Mouse (Mus musculus): ENCODE measurements around the gene Cemip.

- no peak for TF ChIP-seq POLR2A (IDR thresholded peaks at IDR 0.05; ENCODE audit: insufficient read length, low read depth)
- no peak for TF ChIP-seq TCF12 (IDR thresholded peaks at IDR 0.05; ENCODE audit: insufficient read depth, poor library complexity, severe bottlenecking)
- TF ChIP-seq REST (IDR thresholded peaks at IDR 0.05; ENCODE audit: insufficient read depth, insufficient read length), result no peak
- no peak for TF ChIP-seq USF1 (IDR thresholded peaks at IDR 0.05; ENCODE audit: low read depth)
- no peak for TF ChIP-seq E2F4 (IDR thresholded peaks at IDR 0.05; ENCODE audit: insufficient read depth)
- TF ChIP-seq MYOG (IDR thresholded peaks at IDR 0.05; ENCODE audit: control insufficient read depth in 1 of 3, insufficient read depth in 1 of 3, insufficient read length in 2 of 3, low read depth in 2 of 3), result no peak
Observed at GRCm38 (mm10) chr7:83920241-83920640, 166.1 kb downstream of the Cemip start.
